Mouse (Mus musculus) heart, postnatal 0 days (tissue): ENCODE data around the gene Ralgps1.

Experiments used
- CTCF ChIP-seq: IDR thresholded peaks from 2 replicates; pipeline ENCODE4 v1.5.1; 2016; ENCODE audit warnings: antibody characterized with exemption, control low read depth, low read depth
- EP300 ChIP-seq: IDR thresholded peaks from 2 replicates; pipeline ENCODE4 v1.6.1; 2016; ENCODE audit warnings: antibody characterized with exemption, low read depth

DNA sequence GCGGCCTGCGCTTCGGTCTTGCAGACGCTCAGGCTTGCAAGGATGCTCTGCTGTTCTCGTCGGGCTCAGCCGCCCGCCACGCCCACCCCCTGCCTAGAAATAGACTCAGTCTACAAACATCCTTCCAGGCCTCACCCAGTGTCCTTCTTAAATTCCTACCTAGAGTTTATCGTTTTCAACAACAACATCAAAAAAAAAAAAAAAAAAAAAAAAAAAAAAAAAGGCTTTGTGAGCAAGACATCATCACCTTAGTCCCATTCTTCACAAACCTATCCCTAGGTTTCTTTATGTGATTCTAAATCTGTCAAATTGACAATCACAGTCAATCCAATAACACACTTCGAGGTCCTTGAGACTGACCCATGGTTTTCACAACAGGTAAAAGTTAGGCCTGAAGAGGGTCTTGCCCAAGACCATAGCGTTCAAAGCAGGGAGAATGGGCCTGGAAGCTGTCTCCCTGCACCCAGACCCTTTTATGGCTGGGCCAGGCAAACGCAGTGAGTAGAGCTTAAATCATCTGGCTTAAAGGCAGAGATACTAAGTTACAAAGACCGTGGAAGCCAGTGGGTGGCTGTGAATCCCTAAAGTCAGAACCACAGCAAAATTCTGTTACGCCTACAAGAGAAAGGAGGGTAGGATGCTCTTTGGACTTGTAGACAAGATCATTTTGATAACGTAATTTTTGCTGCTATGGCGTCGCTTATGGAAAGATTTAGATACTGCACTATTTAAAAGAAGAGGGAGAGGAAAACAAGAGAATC lies 542 bp upstream of the Ralgps1 start:
- no peak for TF ChIP-seq CTCF
- TF ChIP-seq EP300: no peak
